Mouse (Mus musculus) heart, embryonic 12.5 days (tissue): ENCODE measurements around the gene Abat. TPM values are rescaled to one million over a fixed set of nuclear protein-coding genes. Genes with fewer than 3 reads are reported as not detected.

Source experiments
- ATAC-seq: fragments of 200-750 bp; cut with Nextera tagmentation; 2 replicates; pipeline ENCODE4 v1.8.0; 2017; ENCODE audit warnings: moderate TSS enrichment, moderate library complexity; ENCODE audit not compliant: insufficient number of reproducible peaks, low FRiP score
- H3K27ac ChIP-seq: fragments of 300-500 bp; sonication (generic); 2 replicates; pipeline ENCODE4 v1.5.1; 2016; ENCODE audit warnings: mild to moderate bottlenecking, moderate library complexity; ENCODE audit not compliant: poor library complexity, severe bottlenecking
- H3K27me3 ChIP-seq: fragments of 300-500 bp; sonication (generic); replicated peaks from 2 replicates; pipeline ENCODE4 v1.6.1; 2016; ENCODE audit warnings: mild to moderate bottlenecking, moderate library complexity
- H3K36me3 ChIP-seq: fragments of 300-500 bp; sonication (generic); 2 replicates; pipeline ENCODE4 v1.6.1; 2016; ENCODE audit warnings: mild to moderate bottlenecking, moderate library complexity
- H3K4me1 ChIP-seq: fragments of 300-500 bp; sonication (generic); replicated peaks from 2 replicates; pipeline ENCODE4 v1.6.1; 2016; ENCODE audit warnings: mild to moderate bottlenecking
- H3K4me2 ChIP-seq: fragments of 300-500 bp; sonication (generic); 2 replicates; pipeline ENCODE4 v1.6.1; 2016; ENCODE audit warnings: mild to moderate bottlenecking, moderate library complexity
- H3K4me3 ChIP-seq: fragments of 300-500 bp; sonication (generic); 2 replicates; pipeline ENCODE4 v1.5.1; 2016; ENCODE audit warnings: mild to moderate bottlenecking
- H3K9ac ChIP-seq: fragments of 300-500 bp; sonication (generic); 2 replicates; pipeline ENCODE4 v1.6.1; 2016; ENCODE audit warnings: mild to moderate bottlenecking, moderate library complexity
- H3K9me3 ChIP-seq: fragments of 300-500 bp; sonication (generic); replicated peaks from 2 replicates; pipeline ENCODE4 v1.6.1; 2016; ENCODE audit warnings: mild to moderate bottlenecking, moderate library complexity
- WGBS: fragments of 180-500 bp; shearing (Covaris S2); methylation state at CpG from one replicate; pipeline ENCODE4 v1.1.7; 2016; 5-methylcytosine and 5-hydroxymethylcytosine counted together
- polyA plus RNA-seq: library from polyadenylated mRNA; unstranded; fragments of >200 nt; fragmentation: Nextera tagmentation; extraction: Ambion mirVana; gene quantifications from 2 replicates; pipeline ENCODE4 v1.2.1, GENCODE M21; 2016

Gene Abat
- polyA plus RNA-seq, result 50.7 and 54.9 TPM in 2 replicates

- Histone ChIP-seq H3K4me1 (peaks cover 26% of the 10 kb centered on the region), H3K27ac (peak within 1 kb of the TSS; percentile 40; the same call in 1 of the 2 replicates), H3K4me3 (peak within 1 kb of the TSS; percentile 58), H3K4me2 (peak within 1 kb of the TSS; percentile 81), H3K27me3 (no peaks in the 10 kb centered on the region), H3K36me3 (peaks cover 9% of the 10 kb centered on the region; the same call in 1 of the 2 replicates), H3K9ac (peak within 1 kb of the TSS; percentile 66), H3K9me3 (no peaks in the 10 kb centered on the region)
- WGBS, result 1% methylated on average over 46 of the region's 46 CpGs
- peak; percentile 96 for ATAC-seq
These were observed at the start of gene Abat for GRCm38 (mm10) chr16:8513236-8513906. Gene Abat, plus strand, starts transcription at chr16:8513429.

GRCm38 (mm10) chr16:8470132-8470531, 43.1 kb upstream of the Abat start:
- no peaks in the 10 kb centered on the region for H3K4me1 ChIP-seq
- peak overlapping the region; percentile 74 for H3K4me3 ChIP-seq
- 79% methylated on average over 2 of the region's 2 CpGs for whole genome bisulfite sequencing
- peak overlapping the region; percentile 75 for H3K4me2 ChIP-seq
- no peaks in the 10 kb centered on the region for H3K9me3 ChIP-seq
- no peak for ATAC-seq
- peaks cover 3% of the 10 kb centered on the region; the same call in 1 of the 2 replicates for H3K36me3 ChIP-seq
- no peak overlapping the region for H3K27ac ChIP-seq
- H3K9ac ChIP-seq, result no peak overlapping the region
- no peaks in the 10 kb centered on the region for H3K27me3 ChIP-seq

GRCm38 (mm10) chr16:8470603-8471481, 42.4 kb upstream of the Abat start, which contains the start of gene Mettl22:
Gene Mettl22, plus strand, starts transcription at chr16:8470788.
- under 1% methylated on average over 48 of the region's 48 CpGs for WGBS
- Histone ChIP-seq H3K9ac (peak within 1 kb of the TSS; percentile 76), H3K9me3 (no peaks in the 10 kb centered on the region), H3K27ac (peak within 1 kb of the TSS; percentile 77), H3K4me3 (peak within 1 kb of the TSS; percentile 74), H3K36me3 (peaks cover 3% of the 10 kb centered on the region; the same call in 1 of the 2 replicates), H3K4me1 (no peaks in the 10 kb centered on the region), H3K27me3 (no peaks in the 10 kb centered on the region), H3K4me2 (peak within 1 kb of the TSS; percentile 75)
- ATAC-seq, result peak; percentile 97

GRCm38 (mm10) chr16:8487396-8488005, 25.7 kb upstream of the Abat start:
- H3K27ac ChIP-seq, result no peak overlapping the region
- H3K27me3 ChIP-seq, result no peaks in the 10 kb centered on the region
- H3K4me1 ChIP-seq, result no peaks in the 10 kb centered on the region
- no peak overlapping the region for H3K4me3 ChIP-seq
- no peak overlapping the region for H3K9ac ChIP-seq
- WGBS, result 90% methylated on average over 9 of the region's 9 CpGs
- H3K4me2 ChIP-seq, result no peak overlapping the region
- H3K36me3 ChIP-seq, result peaks cover 59% of the 10 kb centered on the region
- no peak for ATAC-seq
- H3K9me3 ChIP-seq, result no peaks in the 10 kb centered on the region

- Histone ChIP-seq H3K4me1 (no peaks in the 10 kb centered on the region), H3K36me3 (peaks cover 51% of the 10 kb centered on the region), H3K27ac (no peak overlapping the region), H3K4me3 (no peak overlapping the region), H3K9me3 (no peaks in the 10 kb centered on the region), H3K9ac (no peak overlapping the region), H3K4me2 (no peak overlapping the region), H3K27me3 (no peaks in the 10 kb centered on the region)
- 81% methylated on average over 5 of the region's 5 CpGs for WGBS
- no peak for ATAC-seq
These were observed 23.9 kb upstream of the Abat start for GRCm38 (mm10) chr16:8489340-8489739.

- H3K4me3 ChIP-seq, result no peak overlapping the region
- H3K9me3 ChIP-seq, result no peaks in the 10 kb centered on the region
- H3K4me2 ChIP-seq, result no peak overlapping the region
- no peak overlapping the region for H3K27ac ChIP-seq
- WGBS, result 37% methylated on average over 13 of the region's 13 CpGs
- ATAC-seq, result no peak
- no peaks in the 10 kb centered on the region for H3K4me1 ChIP-seq
- no peaks in the 10 kb centered on the region for H3K27me3 ChIP-seq
- peaks cover 29% of the 10 kb centered on the region for H3K36me3 ChIP-seq
- no peak overlapping the region for H3K9ac ChIP-seq
These were observed 21.3 kb upstream of the Abat start for GRCm38 (mm10) chr16:8491743-8492490.

GRCm38 (mm10) chr16:8494268-8494667, 19.0 kb upstream of the Abat start:
- Histone ChIP-seq H3K9ac (no peak overlapping the region), H3K4me2 (no peak overlapping the region), H3K27me3 (no peaks in the 10 kb centered on the region), H3K36me3 (peaks cover 9% of the 10 kb centered on the region; the same call in 1 of the 2 replicates), H3K27ac (no peak overlapping the region), H3K4me1 (no peaks in the 10 kb centered on the region), H3K4me3 (no peak overlapping the region), H3K9me3 (no peaks in the 10 kb centered on the region)
- peak; percentile 45; the same call in 1 of the 2 replicates for ATAC-seq
- 20% methylated on average over 4 of the region's 4 CpGs for WGBS

- 43% methylated on average over 2 of the region's 2 CpGs for WGBS
These were observed 16.3 kb upstream of the Abat start for GRCm38 (mm10) chr16:8496967-8497366.

GRCm38 (mm10) chr16:8504271-8504670, 9.0 kb upstream of the Abat start:
- H3K4me3 ChIP-seq, result no peak overlapping the region
- WGBS, result 45% methylated on average over 2 of the region's 2 CpGs
- no peak overlapping the region for H3K27ac ChIP-seq
- no peak for ATAC-seq
- H3K27me3 ChIP-seq, result no peaks in the 10 kb centered on the region
- no peak overlapping the region for H3K9ac ChIP-seq
- no peaks in the 10 kb centered on the region for H3K4me1 ChIP-seq
- no peaks in the 10 kb centered on the region for H3K9me3 ChIP-seq
- no peaks in the 10 kb centered on the region for H3K36me3 ChIP-seq
- no peak overlapping the region for H3K4me2 ChIP-seq

More at GRCm38 (mm10) chr16:8496967-8497366, 16.3 kb upstream of the Abat start:
- H3K27ac ChIP-seq, result no peak overlapping the region
- no peaks in the 10 kb centered on the region for H3K27me3 ChIP-seq
- no peak overlapping the region for H3K9ac ChIP-seq
- H3K9me3 ChIP-seq, result no peaks in the 10 kb centered on the region
- no peaks in the 10 kb centered on the region for H3K4me1 ChIP-seq
- no peak for ATAC-seq
- H3K4me3 ChIP-seq, result no peak overlapping the region
- no peak overlapping the region for H3K4me2 ChIP-seq
- no peaks in the 10 kb centered on the region for H3K36me3 ChIP-seq

GRCm38 (mm10) chr16:8509894-8510293, 3.3 kb upstream of the Abat start:
- Histone ChIP-seq H3K4me3 (no peak overlapping the region), H3K9ac (no peak overlapping the region), H3K4me1 (peaks cover 14% of the 10 kb centered on the region), H3K27ac (no peak overlapping the region), H3K4me2 (no peak overlapping the region), H3K36me3 (no peaks in the 10 kb centered on the region), H3K27me3 (no peaks in the 10 kb centered on the region), H3K9me3 (no peaks in the 10 kb centered on the region)
- ATAC-seq, result no peak
- 58% methylated on average over 5 of the region's 5 CpGs for WGBS
